Mouse (Mus musculus) spleen, adult 2 months (tissue): ENCODE measurements around the gene Gm49342.

Experiments
- CTCF ChIP-seq: fragments of 200-500 bp; IDR thresholded peaks from 2 replicates; pipeline ENCODE4 v1.5.1; 2011; ENCODE audit warnings: mild to moderate bottlenecking, inconsistent platforms; ENCODE audit not compliant: insufficient read depth, insufficient read length, insufficient replicate concordance; ENCODE audit errors: extremely low read depth
- POLR2A ChIP-seq: fragments of 200-500 bp; IDR thresholded peaks from 2 replicates; pipeline ENCODE4 v1.6.1; 2011; ENCODE audit warnings: low read depth, low read length, inconsistent platforms

GRCm38 (mm10) chr14:50895407-50895806 lies 48.9 kb upstream of the Gm49342 start:
- TF ChIP-seq CTCF = no peak
- no peak for TF ChIP-seq POLR2A
